Mouse (Mus musculus): ENCODE data around the gene F7. TPM values are rescaled to one million over a fixed set of nuclear protein-coding genes. Genes with fewer than 3 reads are reported as not detected.

Gene F7
- polyA plus RNA-seq (2014; fragmentation: Illumina TruSeq; extraction: RNeasy Lipid Tissue Mini Kit (QIAGEN cat#74804); ENCODE audit: low replicate concordance) = not detected

GRCm38 (mm10) chr8:13025487-13026224 is at the start of gene F7:
F7 (plus strand) TSS chr8:13026034.

DNA sequence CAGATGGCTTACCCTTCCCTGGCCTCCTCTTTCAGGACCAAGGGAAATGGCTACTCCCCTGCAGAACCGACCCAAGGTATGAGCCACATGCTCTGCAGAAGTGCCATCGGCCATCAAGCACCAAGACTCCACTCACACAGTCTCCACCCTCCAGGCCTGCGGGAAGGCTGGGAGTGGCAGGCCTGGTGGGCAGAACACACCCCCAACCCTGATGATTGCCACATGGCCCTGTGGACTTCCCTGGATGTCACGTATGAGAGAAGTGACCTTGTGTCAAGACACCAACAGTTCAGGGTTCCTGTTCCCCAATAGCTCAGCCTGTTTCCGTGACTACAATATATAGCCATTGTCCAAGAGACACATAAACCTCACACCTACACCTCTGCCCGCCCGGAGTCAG is 11.2 kb downstream of the F7 start, which contains the start of gene F10:
F10 (plus strand) TSS at position 294 of the 400 bp plus-strand sequence.

DNA sequence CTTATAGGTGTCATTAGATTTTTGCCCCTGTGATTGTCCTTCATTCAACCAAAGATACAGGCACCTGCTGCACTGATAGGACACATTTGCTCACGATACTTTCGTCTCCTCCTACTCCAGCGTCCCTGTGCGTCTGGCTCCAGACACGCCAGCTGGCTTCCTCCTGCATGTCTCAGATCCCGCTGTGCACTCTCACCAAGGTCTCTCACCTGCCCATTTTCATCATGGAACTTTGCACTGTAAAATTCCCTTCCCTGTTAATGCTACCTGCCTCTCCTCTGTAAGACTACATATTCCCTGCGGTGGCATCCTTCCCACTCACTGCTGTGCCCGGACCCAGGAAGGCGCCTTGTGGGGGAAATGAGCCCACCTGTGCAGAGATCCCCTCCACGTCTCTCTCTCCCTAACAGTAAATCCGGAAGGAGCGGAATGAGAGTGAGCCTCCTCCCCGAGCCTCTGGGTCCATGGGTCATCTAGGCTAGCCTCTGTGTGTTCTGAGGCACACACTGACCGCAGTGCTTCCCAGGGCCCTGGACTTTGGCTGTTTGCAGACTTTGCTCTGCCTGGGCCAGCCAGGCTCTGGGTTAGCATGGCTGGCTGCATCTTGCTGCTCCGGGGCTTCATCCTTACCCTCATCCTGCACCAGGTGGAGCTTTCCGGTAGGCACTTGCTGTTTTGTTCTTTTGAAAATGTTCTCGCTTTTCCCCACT is 34.8 kb downstream of the F7 start, which contains the start of gene Proz:
Proz (plus strand) TSS at position 474 of the 710 bp plus-strand sequence.

Other genes starting within 250 kb of the F7 start
- gene Mcf2l, start 152.2 kb upstream of the F7 start, polyA plus RNA-seq (2014; fragmentation: Illumina TruSeq; extraction: RNeasy Lipid Tissue Mini Kit (QIAGEN cat#74804); ENCODE audit: low replicate concordance) = 6.4 TPM
- not detected for gene F10, start 11.3 kb downstream of the F7 start, polyA plus RNA-seq (2014; fragmentation: Illumina TruSeq; extraction: RNeasy Lipid Tissue Mini Kit (QIAGEN cat#74804); ENCODE audit: low replicate concordance)
- gene Proz, start 34.9 kb downstream of the F7 start, polyA plus RNA-seq (2014; fragmentation: Illumina TruSeq; extraction: RNeasy Lipid Tissue Mini Kit (QIAGEN cat#74804); ENCODE audit: low replicate concordance) = 15.7 TPM
- gene Pcid2, start 79.4 kb downstream of the F7 start, polyA plus RNA-seq (2014; fragmentation: Illumina TruSeq; extraction: RNeasy Lipid Tissue Mini Kit (QIAGEN cat#74804); ENCODE audit: low replicate concordance) = 5.4 TPM
- 72.9 TPM for gene Cul4a, start 79.6 kb downstream of the F7 start, polyA plus RNA-seq (2014; fragmentation: Illumina TruSeq; extraction: RNeasy Lipid Tissue Mini Kit (QIAGEN cat#74804); ENCODE audit: low replicate concordance)
- 557 TPM for gene Lamp1, start 133.1 kb downstream of the F7 start, polyA plus RNA-seq (2014; fragmentation: Illumina TruSeq; extraction: RNeasy Lipid Tissue Mini Kit (QIAGEN cat#74804); ENCODE audit: low replicate concordance)
- 34.4 TPM for gene Grtp1, start 174.6 kb downstream of the F7 start, polyA plus RNA-seq (2014; fragmentation: Illumina TruSeq; extraction: RNeasy Lipid Tissue Mini Kit (QIAGEN cat#74804); ENCODE audit: low replicate concordance)
- gene Adprhl1, start 228.1 kb downstream of the F7 start, polyA plus RNA-seq (2014; fragmentation: Illumina TruSeq; extraction: RNeasy Lipid Tissue Mini Kit (QIAGEN cat#74804); ENCODE audit: low replicate concordance) = not detected

Measured in small intestine, adult 10 weeks (tissue).